Mouse (Mus musculus) myocyte (in vitro differentiated cells): ENCODE measurements around the gene Tlr9. TPM values are rescaled to one million over a fixed set of nuclear protein-coding genes. Genes with fewer than 3 reads are reported as not detected.

Source experiments
- H3K27me3 ChIP-seq: one replicate; pipeline ENCODE4 v1.6.1; 2011; ENCODE audit not compliant: control insufficient read depth, insufficient read depth, insufficient read length
- H3K36me3 ChIP-seq: one replicate; pipeline ENCODE4 v1.6.1; 2011; ENCODE audit not compliant: control insufficient read depth, insufficient read depth
- H3K4me2 ChIP-seq: one replicate; pipeline ENCODE4 v1.6.1; 2011; ENCODE audit warnings: low read depth, control low read depth
- H3K4me3 ChIP-seq: one replicate; pipeline ENCODE4 v1.5.1; 2011; ENCODE audit warnings: mild to moderate bottlenecking, control low read depth, moderate library complexity
- H3K79me2 ChIP-seq: one replicate; pipeline ENCODE4 v1.6.1; 2011; ENCODE audit not compliant: control insufficient read depth, insufficient read depth
- H3ac ChIP-seq: one replicate; pipeline ENCODE4 v1.6.1; 2011; ENCODE audit not compliant: control insufficient read depth, insufficient read length
- CEBPB ChIP-seq: IDR thresholded peaks from 2 replicates; pipeline ENCODE4 v1.6.1; 2011; ENCODE audit warnings: mild to moderate bottlenecking, moderate library complexity; ENCODE audit not compliant: poor library complexity, insufficient read depth, severe bottlenecking
- E2F4 ChIP-seq: IDR thresholded peaks from one replicate; pipeline ENCODE4 v1.6.1; 2011; ENCODE audit warnings: mild to moderate bottlenecking, control low read depth, moderate library complexity; ENCODE audit not compliant: insufficient read depth
- MAX ChIP-seq: IDR thresholded peaks from one replicate; pipeline ENCODE4 v1.6.1; 2011; ENCODE audit warnings: low read depth, mild to moderate bottlenecking, control low read depth
- MYOD1 ChIP-seq, 3 experiments: IDR thresholded peaks; one replicate each; pipeline ENCODE4 v1.6.1; 2011; ENCODE audit warnings: control low read depth in 2 of 3, low read depth in 2 of 3, mild to moderate bottlenecking in 2 of 3, moderate library complexity in 1 of 3; ENCODE audit not compliant: insufficient read length in 2 of 3, control insufficient read depth in 1 of 3
- MYOG ChIP-seq, 3 experiments: IDR thresholded peaks; one replicate each; pipeline ENCODE4 v1.6.1; 2011; ENCODE audit warnings: control low read depth in 2 of 3, low read depth in 2 of 3, mild to moderate bottlenecking in 2 of 3; ENCODE audit not compliant: insufficient read length in 2 of 3, control insufficient read depth in 1 of 3, insufficient read depth in 1 of 3
- POLR2A ChIP-seq: IDR thresholded peaks from one replicate; pipeline ENCODE4 v1.6.1; 2011; ENCODE audit warnings: low read depth, mild to moderate bottlenecking, control low read depth, moderate library complexity; ENCODE audit not compliant: insufficient read length
- POLR2AphosphoS2 ChIP-seq: IDR thresholded peaks from one replicate; pipeline ENCODE4 v1.6.1; 2011; ENCODE audit warnings: low read depth, control low read depth; ENCODE audit not compliant: insufficient read length
- REST ChIP-seq: IDR thresholded peaks from one replicate; pipeline ENCODE4 v1.6.1; 2011; ENCODE audit warnings: mild to moderate bottlenecking, control low read depth, moderate library complexity; ENCODE audit not compliant: insufficient read depth, insufficient read length
- SRF ChIP-seq: IDR thresholded peaks from one replicate; pipeline ENCODE4 v1.6.1; 2011; ENCODE audit warnings: low read depth; ENCODE audit not compliant: control insufficient read depth, insufficient read length
- TCF12 ChIP-seq: IDR thresholded peaks from one replicate; pipeline ENCODE4 v1.6.1; 2011; ENCODE audit warnings: mild to moderate bottlenecking, control low read depth; ENCODE audit not compliant: poor library complexity, insufficient read depth, severe bottlenecking
- TCF3 ChIP-seq: IDR thresholded peaks from one replicate; pipeline ENCODE4 v1.6.1; 2011; ENCODE audit warnings: low read depth, control low read depth; ENCODE audit not compliant: insufficient read length
- USF1 ChIP-seq: IDR thresholded peaks from one replicate; pipeline ENCODE4 v1.6.1; 2011; ENCODE audit warnings: low read depth, mild to moderate bottlenecking, control low read depth, moderate library complexity
- polyA plus RNA-seq: library from polyadenylated mRNA; unstranded; fragments of >200 nt; fragmentation: generic; extraction: Trizol; gene quantifications from one replicate; pipeline ENCODE4 v1.2.1, GENCODE M21; 2012; ENCODE audit warnings: missing spikeins

The Tlr9 gene
- polyA plus RNA-seq, 1 experiment: not detected

- Histone ChIP-seq H3K4me3 (no peak overlapping the region), H3K27me3 (no peaks in the 10 kb centered on the region), H3K4me2 (no peak overlapping the region), H3K36me3 (no peaks in the 10 kb centered on the region), H3K79me2 (no peaks in the 10 kb centered on the region), H3ac (no peak overlapping the region)
- TF ChIP-seq SRF (no peak), POLR2A (no peak), TCF3 (no peak), MYOG (IDR thresholded peaks at IDR 0.05; ENCODE audit: control insufficient read depth in 1 of 3, insufficient read depth in 1 of 3, insufficient read length in 2 of 3, low read depth in 2 of 3) (no peak), E2F4 (no peak), CEBPB (no peak), MAX (no peak), REST (no peak), MYOD1 (IDR thresholded peaks at IDR 0.05; ENCODE audit: control insufficient read depth in 1 of 3, insufficient read length in 2 of 3, low read depth in 2 of 3) (no peak), TCF12 (no peak), POLR2AphosphoS2 (no peak)
Measured at GRCm38 (mm10) chr9:106273276-106273675, 50.9 kb downstream of the Tlr9 start.

DNA sequence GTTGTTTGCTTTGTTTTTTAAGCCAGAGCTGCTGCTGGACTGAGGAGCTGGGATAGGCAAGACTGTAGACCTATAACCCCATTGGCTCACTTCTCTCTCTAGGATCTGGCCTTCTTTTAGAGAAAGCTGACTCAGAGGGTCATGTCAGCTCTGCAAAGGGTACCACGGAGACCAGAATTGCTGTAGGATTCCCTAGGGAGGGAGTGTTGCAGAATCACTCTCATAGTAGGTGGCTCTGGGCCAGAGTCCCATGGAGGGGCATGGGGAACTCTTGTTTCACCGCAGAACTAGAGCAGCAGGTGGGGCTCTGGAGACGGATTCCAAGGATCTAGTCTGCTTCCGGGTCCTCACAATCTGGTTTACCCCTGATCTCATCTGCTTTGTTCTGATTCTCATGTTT lies 51.4 kb downstream of the Tlr9 start:
- no peaks in the 10 kb centered on the region for H3K79me2 ChIP-seq
- H3K4me3 ChIP-seq: no peak overlapping the region
- TF ChIP-seq CEBPB (no peak), REST (no peak), POLR2AphosphoS2 (no peak), E2F4 (no peak), MAX (no peak), MYOD1 (IDR thresholded peaks at IDR 0.05; ENCODE audit: control insufficient read depth in 1 of 3, insufficient read length in 2 of 3, low read depth in 2 of 3) (no peak), POLR2A (no peak), MYOG (IDR thresholded peaks at IDR 0.05; ENCODE audit: control insufficient read depth in 1 of 3, insufficient read depth in 1 of 3, insufficient read length in 2 of 3, low read depth in 2 of 3) (no peak), USF1 (no peak), TCF3 (no peak), SRF (no peak), TCF12 (no peak)
- no peak overlapping the region for H3ac ChIP-seq
- no peaks in the 10 kb centered on the region for H3K36me3 ChIP-seq
- no peaks in the 10 kb centered on the region for H3K27me3 ChIP-seq
- H3K4me2 ChIP-seq: no peak overlapping the region

GRCm38 (mm10) chr9:106274652-106275180 lies 52.3 kb downstream of the Tlr9 start:
- no peaks in the 10 kb centered on the region for H3K27me3 ChIP-seq
- H3K4me2 ChIP-seq: no peak overlapping the region
- no peak overlapping the region for H3ac ChIP-seq
- TF ChIP-seq CEBPB (no peak), USF1 (no peak), MYOD1 (IDR thresholded peaks at IDR 0.05; ENCODE audit: control insufficient read depth in 1 of 3, insufficient read length in 2 of 3, low read depth in 2 of 3) (no peak), TCF12 (no peak), REST (no peak)
- H3K4me3 ChIP-seq: no peak overlapping the region
- no peaks in the 10 kb centered on the region for H3K36me3 ChIP-seq
- H3K79me2 ChIP-seq: no peaks in the 10 kb centered on the region

DNA sequence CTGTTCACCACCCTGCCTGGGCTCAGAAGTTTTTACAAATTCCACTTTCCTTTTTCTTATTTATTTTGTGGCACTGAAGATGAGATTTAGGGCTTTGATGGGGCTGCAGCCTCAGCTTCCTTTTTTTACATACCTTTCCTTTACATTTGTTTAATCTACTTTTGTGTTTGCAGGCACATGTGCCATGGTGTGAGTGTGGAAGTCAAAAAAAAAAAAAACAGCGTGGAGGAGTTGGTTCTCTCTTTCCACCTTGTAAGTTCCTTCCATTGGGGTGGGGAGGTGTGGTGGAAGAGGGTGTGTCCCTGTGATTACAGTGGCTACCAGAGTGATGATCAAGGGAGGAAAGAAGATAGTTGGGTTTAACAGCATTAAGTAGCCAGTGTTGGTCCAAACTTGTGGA lies 53.4 kb downstream of the Tlr9 start:
- Histone ChIP-seq H3ac (no peak overlapping the region), H3K79me2 (no peaks in the 10 kb centered on the region), H3K36me3 (no peaks in the 10 kb centered on the region), H3K27me3 (no peaks in the 10 kb centered on the region), H3K4me3 (no peak overlapping the region), H3K4me2 (no peak overlapping the region)
- TF ChIP-seq MAX: no peak
- TF ChIP-seq TCF3: no peak
- TF ChIP-seq POLR2AphosphoS2: no peak
- TF ChIP-seq MYOD1 (IDR thresholded peaks at IDR 0.05; ENCODE audit: control insufficient read depth in 1 of 3, insufficient read length in 2 of 3, low read depth in 2 of 3): no peak
- no peak for TF ChIP-seq SRF
- no peak for TF ChIP-seq MYOG (IDR thresholded peaks at IDR 0.05; ENCODE audit: control insufficient read depth in 1 of 3, insufficient read depth in 1 of 3, insufficient read length in 2 of 3, low read depth in 2 of 3)
- no peak for TF ChIP-seq POLR2A
- no peak for TF ChIP-seq TCF12
- no peak for TF ChIP-seq REST
- TF ChIP-seq CEBPB: no peak
- no peak for TF ChIP-seq E2F4
- TF ChIP-seq USF1: no peak

Other genes with a start within 250 kb of the Tlr9 start
- 0.01 TPM for gene Col6a4, start 125.8 kb upstream of the Tlr9 start, polyA plus RNA-seq
- 1.1 TPM for gene Glyctk, start 64.5 kb upstream of the Tlr9 start, polyA plus RNA-seq
- 29.5 TPM for gene Wdr82, start 51.7 kb upstream of the Tlr9 start, polyA plus RNA-seq
- 20.2 TPM for gene Ppm1m, start 22.9 kb upstream of the Tlr9 start, polyA plus RNA-seq
- gene Twf2, start 19.5 kb upstream of the Tlr9 start, polyA plus RNA-seq: 103 TPM
- 98.1 TPM for gene Alas1, start 26.1 kb downstream of the Tlr9 start, polyA plus RNA-seq
- 7.6 TPM for gene Poc1a, start 58.5 kb downstream of the Tlr9 start, polyA plus RNA-seq
- 8.9 TPM for gene Dusp7, start 146.0 kb downstream of the Tlr9 start, polyA plus RNA-seq
- 45.1 TPM for gene Rpl29, start 206.9 kb downstream of the Tlr9 start, polyA plus RNA-seq
- 18.1 TPM for gene Acy1, start 215.7 kb downstream of the Tlr9 start, polyA plus RNA-seq
- 4.2 TPM for gene Abhd14b, start 224.9 kb downstream of the Tlr9 start, polyA plus RNA-seq
- gene Abhd14a, start 225.1 kb downstream of the Tlr9 start, polyA plus RNA-seq: 19.2 TPM
- gene Pcbp4, start 230.7 kb downstream of the Tlr9 start, polyA plus RNA-seq: 274 TPM
- 0.46 TPM for gene Gpr62, start 243.3 kb downstream of the Tlr9 start, polyA plus RNA-seq